Mouse (Mus musculus): Measurements from ENCODE around the gene Vmn1r5.
A peak's percentile ranks its signal among the peaks of the same experiment; 100 is the strongest.
"Not testable (repeated sequence)": the region's sequence is repeated elsewhere in the genome, so short reads cannot be mapped to it uniquely, and the experiment has no call there.

Gene Vmn1r5

DNA sequence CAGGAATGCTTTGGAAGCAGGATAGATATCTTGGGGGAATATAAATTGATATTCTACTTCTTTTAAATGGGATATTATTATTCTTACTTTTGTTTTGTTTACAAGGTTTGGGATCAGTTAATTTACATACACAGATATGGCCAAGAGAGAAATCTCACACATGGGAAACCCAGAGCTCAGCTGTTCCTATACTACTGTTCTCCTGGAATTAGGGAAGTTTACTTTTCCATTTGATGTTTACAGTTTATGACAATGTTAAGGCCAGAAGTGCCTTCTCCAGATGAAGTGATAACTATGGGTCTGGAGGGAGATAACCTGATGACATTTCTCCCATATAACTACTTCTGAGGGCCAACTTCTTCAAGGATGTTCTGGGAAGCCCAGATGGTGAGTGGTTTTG is at the start of gene Vmn1r5:
Vmn1r5 (plus strand) TSS at position 301 of the 400 bp plus-strand sequence.
- DNase-seq (ENCODE audit: low read depth, low spot score): no peak

DNA sequence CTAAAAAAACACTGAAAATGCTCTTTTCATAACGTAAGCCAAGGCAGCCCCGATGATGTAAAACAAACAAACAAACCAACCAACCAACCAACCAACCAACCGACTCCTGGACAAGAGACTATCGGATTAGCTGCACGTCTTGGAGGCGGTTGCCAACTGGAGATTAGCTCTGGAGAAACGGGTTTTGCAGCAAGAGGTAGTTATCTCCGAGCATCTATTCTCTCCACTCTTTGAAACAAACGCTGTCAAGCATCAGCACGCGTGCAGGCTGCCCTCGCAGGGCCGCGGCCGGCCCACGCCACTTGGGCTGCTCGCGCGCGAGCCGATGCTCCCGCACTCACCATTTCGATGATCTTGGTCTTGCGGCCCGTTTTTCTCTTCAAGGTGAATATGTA is 46.7 kb upstream of the Vmn1r5 start:
- DNase-seq (ENCODE audit: low read depth, low spot score): no peak

GRCm38 (mm10) chr6:56923726-56924707 is 46.1 kb upstream of the Vmn1r5 start, which contains the start of the genes Nt5c3 and Vmn1r4:
TSS of gene Nt5c3 (minus strand) at chr6:56923932.
TSS of gene Vmn1r4 (plus strand) at chr6:56924015.
- DNase-seq (ENCODE audit: low read depth, low spot score): peak; percentile 89

- DNase-seq (ENCODE audit: low read depth, low spot score): no peak
Measured at GRCm38 (mm10) chr6:56931648-56932415, 38.2 kb upstream of the Vmn1r5 start.

DNA sequence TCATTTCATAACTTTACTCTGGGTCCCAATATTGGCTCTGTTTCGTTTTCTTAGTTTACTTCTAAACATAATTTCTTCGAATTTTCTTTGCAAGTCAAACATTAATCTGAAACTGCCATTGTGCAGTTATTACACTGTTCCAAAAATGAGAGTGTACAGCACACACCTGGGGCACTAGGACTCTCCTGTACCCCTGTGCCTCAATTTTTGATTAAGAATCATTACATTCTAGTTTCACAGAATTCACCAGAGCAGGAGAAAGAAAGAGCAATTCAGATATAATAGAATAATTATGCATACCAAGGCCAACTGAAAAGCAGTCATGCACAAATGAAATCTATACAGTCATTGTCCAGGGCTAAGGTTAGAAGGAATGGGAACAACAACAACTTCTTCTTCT is 37.6 kb upstream of the Vmn1r5 start:
- no peak for DNase-seq (ENCODE audit: low read depth, low spot score)

GRCm38 (mm10) chr6:56934366-56934765 is 35.7 kb upstream of the Vmn1r5 start:
- no peak for DNase-seq (ENCODE audit: low read depth, low spot score)

GRCm38 (mm10) chr6:56956436-56956835 is 13.6 kb upstream of the Vmn1r5 start:
- DNase-seq (ENCODE audit: low read depth, low spot score): no peak

GRCm38 (mm10) chr6:56996943-56997342 is 26.9 kb downstream of the Vmn1r5 start, which contains the start of gene Vmn1r6:
TSS of gene Vmn1r6 (plus strand) at chr6:56997243.
- no peak for DNase-seq (ENCODE audit: low read depth, low spot score)

DNA sequence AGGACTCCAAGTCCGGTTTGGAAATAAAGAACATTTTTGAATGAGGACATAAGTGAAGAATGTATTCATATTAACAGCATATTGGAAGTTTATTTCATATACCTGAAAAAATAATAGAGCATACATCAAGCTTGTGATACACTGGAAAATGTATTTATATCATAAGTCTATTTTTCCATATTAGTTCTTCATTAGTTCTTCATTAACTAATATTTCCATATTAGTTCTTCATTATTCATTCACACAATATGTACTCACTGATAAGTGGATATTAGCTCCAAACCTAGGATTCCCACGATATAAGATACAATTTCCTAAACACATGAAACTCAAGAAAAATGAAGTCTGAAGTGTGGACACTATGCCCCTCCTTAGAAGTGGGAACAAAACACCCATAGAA is 55.2 kb downstream of the Vmn1r5 start, which contains the start of gene Vmn1r7:
Vmn1r7 (minus strand) TSS at position 101 of the 400 bp plus-strand sequence.
- not testable (repeated sequence) for DNase-seq (ENCODE audit: low read depth, low spot score)

DNA sequence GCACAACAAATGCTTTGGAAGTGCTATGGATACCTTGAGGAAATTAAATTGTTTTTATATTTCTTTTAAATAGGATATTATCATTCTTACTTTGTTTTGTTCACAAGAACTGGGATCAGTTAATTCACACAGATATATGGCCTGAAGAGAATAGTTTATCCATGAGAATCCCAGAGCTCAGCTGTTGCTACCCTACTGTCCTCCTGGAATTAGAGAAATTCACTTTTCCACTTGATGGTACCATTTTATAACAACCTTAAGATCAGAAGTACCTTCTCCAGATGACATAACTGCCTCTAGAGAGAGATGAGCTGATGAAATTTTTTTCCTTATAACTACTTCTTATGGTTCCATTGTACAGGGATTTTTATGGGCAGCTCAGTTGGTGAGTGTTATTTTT is 61.9 kb downstream of the Vmn1r5 start, which contains the start of gene Vmn1r8:
Vmn1r8 (plus strand) TSS at position 301 of the 400 bp plus-strand sequence.
- no peak for DNase-seq (ENCODE audit: low read depth, low spot score)

GRCm38 (mm10) chr6:57034674-57035073 is 64.6 kb downstream of the Vmn1r5 start:
- no peak for DNase-seq (ENCODE audit: low read depth, low spot score)

All from embryo, embryonic 11.5 days (tissue).